Mouse (Mus musculus) urinary bladder, postnatal 10 days (tissue): ENCODE data around the gene Sema7a.

Experiments
- DNase-seq: peaks from one replicate; pipeline ENCODE4 v3.0.0; 2022; ENCODE audit warnings: low spot score

The Sema7a gene

DNA sequence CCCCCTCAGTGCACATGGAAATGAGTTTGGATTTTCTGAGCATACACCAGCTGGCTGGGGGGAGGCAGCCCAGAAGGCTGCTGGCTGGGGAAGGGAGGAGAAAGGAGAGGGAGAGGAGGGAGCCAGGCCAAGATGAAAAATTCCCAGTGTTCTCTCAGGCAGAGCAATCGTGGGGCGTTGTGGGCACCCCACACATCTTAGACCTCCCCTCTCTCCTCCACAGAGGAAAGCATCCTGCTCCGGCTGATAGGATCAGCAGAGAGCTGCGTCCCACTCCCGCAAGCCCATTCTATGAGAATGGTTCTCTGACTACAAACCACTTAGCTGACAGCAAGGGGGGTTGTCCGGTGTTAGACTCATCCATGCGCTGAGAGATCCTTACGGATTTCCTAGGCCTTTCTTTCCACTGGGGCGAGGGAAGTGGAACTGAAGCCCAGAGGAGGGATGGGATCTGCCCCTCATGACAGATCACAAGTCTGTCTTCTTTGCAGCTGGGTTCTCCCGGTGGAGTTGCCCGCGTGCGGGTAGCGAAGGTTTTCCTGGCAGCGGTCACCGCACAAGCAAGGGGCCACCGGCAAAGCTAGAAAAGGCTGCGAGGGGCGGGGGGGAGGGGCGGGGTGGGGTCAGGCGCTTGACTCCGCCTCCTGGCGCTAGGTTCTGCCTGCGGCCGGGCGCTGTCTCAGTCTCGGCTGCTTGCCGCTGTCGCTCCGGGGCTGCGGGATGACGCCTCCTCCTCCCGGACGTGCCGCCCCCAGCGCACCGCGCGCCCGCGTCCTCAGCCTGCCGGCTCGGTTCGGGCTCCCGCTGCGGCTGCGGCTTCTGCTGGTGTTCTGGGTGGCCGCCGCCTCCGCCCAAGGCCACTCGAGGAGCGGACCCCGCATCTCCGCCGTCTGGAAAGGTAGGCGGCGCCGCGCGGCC is at the start of gene Sema7a:
Sema7a (plus strand) TSS at position 682 of the 918 bp plus-strand sequence.
- DNase-seq: no peak

DNA sequence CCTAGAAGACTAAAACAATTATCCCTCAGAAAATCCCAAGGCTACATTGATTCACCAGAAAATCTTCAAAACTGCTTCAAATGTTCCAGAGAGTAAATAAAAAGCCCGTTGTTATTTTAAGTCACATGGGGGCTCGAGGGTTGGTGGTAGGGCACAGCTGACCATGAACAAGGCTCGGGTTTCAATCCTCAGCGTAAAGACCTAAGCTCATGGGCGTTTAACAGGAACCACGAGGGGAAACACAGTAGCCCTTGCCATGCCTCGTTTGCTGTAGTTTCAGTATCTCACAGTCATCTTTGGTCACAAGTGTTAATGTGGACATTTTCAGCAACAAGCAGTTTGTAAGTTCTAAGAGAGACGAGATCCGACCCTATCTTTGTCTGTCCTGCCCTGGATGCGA is 39.4 kb upstream of the Sema7a start:
- DNase-seq: no peak

DNA sequence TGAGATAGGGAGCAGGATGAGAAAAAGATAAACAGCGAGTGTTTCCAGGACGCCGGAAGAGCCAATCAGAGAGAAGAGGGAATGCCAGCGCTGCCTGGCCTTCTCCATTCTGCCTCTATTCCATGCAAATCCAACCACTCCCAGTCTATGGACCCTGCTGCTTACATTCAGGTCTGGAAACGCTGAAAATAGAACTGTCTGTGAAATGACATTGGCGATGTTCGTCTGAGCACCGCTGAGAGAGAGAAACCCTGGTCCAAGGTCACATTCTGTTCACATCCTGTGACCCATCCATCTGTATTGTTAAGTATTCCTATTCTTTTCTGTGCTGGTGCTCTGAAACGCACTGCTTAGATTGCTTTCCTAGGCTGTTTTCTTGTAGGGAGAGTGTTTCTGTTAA is 38.7 kb upstream of the Sema7a start:
- no peak for DNase-seq

DNA sequence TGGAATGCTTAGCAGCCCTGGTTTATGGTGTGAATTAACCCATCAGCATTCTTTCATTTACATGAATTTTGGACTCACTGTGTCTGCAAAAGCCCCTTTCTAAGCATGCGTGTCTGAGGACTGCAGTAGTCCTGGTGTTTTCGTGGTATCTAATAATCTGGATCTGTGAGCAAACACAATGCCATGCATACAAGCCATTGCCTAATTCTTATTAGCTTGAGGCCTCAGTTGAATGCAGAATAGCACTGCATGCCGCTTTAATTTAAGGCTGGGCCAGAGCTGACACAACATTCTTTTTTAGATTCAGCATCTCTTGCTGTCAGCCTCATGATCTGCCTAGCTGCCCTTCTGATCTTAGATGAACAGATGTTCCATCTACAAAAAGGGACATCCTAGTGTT is 38.3 kb upstream of the Sema7a start:
- DNase-seq: no peak

DNA sequence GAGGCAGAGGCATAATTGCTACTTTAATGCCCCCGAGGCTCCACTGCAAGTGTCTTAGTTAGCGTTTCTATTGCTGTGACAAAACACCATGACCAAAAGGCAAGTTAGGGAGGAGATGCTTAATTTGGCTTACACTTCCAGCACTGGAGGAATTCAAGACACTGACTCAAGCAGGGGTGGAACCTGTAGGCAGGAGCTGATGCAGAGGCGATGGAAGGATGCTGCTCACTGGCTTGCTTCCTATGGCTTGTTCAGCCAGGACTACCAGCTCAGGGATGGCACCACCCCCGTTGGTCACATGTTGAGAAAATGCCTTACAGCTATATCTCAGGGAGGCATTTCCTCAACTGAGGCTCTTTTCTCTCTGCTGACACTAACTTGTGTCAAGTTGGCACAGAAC is 37.8 kb upstream of the Sema7a start:
- no peak for DNase-seq

GRCm38 (mm10) chr9:57903589-57904249 is 36.2 kb upstream of the Sema7a start:
- no peak for DNase-seq

- no peak for DNase-seq
These were observed 35.7 kb upstream of the Sema7a start for GRCm38 (mm10) chr9:57904250-57904644.

- DNase-seq: no peak
These were observed 32.7 kb upstream of the Sema7a start for GRCm38 (mm10) chr9:57907206-57907605.

DNA sequence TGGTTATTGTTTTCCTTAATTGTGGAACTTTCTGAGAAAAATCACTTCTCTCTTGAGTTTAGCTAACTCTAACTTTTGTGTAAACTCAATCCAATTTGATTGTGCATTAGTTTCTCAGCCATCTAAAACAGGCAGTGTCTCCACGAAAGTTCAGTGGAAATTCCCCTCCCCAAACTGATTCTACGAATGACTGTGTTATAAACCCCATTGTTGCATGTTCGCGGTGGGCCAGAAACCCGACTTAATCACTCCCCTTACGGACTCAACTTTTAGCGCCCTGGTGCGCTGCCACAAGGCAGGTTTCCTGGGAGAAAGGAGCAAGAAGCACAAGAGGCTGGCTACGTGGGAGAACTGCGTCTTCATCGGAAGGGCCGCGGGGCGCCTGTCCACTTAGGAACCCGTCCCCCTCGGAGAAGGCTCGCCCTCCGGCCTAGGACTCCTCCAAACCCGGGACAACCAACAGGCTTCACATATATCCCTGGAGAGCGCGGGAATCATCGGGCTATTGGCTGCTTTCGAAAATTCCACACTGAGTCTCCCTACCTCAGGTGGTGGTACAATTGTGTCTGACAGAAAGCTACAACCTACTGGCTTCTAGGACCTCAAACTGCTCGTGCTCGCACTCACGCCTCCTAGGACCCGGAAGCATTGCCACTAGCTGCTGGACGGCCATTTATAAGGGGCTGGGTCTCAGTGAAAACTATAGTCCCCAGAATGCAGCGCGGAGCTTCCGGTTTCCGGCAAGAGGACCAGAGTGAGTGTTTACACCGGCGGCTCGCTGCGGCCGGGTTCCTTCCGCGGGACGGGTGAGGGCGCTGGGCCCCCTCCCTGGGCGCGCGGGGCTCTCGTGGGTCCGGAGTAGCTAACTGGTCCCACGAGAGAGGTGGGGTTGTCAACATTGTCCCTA is 29.4 kb upstream of the Sema7a start, which contains the start of gene Ubl7:
Ubl7 (plus strand) TSS at position 726 of the 907 bp plus-strand sequence.
- DNase-seq: peak; percentile 60

- no peak for DNase-seq
These were observed 27.3 kb upstream of the Sema7a start for GRCm38 (mm10) chr9:57912571-57912970.

- DNase-seq: no peak
These were observed 18.3 kb upstream of the Sema7a start for GRCm38 (mm10) chr9:57921491-57922060.

- no peak for DNase-seq
These were observed 17.5 kb upstream of the Sema7a start for GRCm38 (mm10) chr9:57922381-57922780.

DNA sequence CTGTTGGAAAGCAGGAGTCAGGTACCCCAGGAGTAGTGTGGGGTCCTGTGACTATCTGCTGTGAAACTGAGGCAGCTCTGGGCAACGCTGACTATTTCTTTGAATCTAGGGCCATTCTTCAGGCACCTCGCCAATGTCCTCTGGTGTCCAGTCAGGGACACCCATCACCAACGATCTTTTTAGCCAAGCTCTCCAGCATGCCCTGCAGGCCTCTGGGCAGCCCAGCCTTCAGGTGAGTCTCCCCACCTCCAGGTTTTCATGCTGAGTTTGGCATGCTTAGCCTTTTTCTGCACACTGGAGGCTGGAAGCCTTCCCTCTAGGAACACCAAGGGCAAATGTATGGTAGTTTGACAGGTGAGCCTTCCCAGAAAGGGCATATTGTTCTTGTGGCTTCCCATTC is 16.9 kb upstream of the Sema7a start:
- DNase-seq: no peak

DNA sequence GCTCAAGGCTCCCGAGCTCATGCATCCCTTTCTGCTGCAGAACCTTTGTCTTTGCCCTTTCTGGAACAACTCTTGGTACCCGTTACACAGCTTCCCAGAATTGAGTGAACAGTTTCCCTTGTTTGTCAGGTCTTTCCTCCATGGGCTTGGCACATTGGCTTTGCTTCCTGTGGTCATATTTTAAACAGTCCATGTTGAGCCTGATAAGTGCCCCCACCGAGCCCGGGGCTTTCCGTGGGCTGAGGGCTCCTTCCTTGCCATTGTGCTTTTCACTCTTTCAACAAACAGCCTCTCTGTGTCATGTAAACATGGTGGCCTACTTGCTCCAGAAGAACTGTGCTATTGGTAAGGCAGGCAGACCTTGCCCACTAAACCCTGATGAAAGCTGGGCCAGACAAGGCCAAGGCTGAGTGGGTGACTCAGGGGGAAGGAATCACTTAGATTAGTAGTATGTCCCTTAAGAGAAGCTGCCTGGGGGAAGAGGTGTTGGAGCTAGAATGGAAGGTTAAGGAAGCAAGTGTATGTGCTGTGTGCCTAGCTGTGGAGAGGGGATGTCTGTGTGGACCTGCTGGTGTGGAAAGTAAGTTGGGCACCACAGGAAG is 8.6 kb upstream of the Sema7a start:
- DNase-seq: no peak

DNA sequence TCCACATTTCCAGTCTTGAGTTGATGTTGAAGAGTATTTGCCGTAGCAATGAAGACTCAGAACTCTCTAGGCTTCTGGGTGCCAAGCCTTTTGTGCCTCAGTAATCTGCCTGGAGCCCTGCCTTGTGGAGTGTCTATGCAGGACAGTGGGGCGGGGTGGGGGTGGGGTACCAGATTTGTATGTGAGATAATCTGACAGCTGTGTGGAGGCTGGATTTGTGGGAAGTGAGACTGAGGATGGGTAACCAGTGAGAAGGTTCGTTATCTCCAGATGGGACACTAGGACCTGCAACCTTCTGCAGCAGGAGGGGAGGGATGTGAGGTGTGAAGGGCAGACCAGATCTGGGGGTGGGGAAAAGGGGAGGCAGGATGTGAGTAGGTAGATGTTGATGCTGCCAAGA is 7.7 kb upstream of the Sema7a start:
- DNase-seq: no peak

DNA sequence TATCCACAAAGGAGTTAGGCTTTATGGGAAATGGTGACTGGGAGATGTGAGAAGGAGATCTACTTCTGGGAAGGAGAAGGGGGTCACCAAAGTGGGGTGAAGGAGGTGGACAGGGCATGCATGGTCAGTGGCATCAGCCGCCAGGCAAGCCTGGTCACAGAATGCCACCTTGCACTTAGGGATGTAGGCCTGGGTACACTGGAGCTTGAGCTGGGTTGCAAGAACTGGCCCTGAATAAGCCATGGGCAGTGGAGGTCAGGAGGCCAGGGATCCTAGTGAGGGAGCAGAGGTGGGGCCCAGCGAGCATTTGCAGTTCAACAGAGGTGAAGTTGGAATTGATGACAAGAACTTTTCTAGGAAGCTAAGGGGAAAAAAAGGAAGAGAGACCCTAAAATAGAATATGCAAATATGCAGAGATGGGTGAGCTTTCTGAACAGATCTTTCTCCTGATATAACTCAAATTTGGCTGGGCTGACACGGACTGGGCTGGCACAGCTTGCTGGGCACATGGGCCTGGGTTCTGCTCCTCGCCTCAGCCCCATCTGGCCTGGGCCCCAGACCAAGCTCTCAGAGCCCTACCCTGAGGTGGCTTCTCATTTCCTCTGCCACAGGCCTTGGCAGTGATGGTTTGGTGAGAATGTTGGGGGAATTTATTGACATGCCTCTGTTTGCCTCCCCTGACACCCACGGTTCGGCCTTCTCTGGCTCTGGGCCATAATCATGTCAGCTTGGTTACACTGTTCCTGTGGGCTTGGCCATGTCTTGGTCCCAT is 6.9 kb upstream of the Sema7a start:
- DNase-seq: no peak

DNA sequence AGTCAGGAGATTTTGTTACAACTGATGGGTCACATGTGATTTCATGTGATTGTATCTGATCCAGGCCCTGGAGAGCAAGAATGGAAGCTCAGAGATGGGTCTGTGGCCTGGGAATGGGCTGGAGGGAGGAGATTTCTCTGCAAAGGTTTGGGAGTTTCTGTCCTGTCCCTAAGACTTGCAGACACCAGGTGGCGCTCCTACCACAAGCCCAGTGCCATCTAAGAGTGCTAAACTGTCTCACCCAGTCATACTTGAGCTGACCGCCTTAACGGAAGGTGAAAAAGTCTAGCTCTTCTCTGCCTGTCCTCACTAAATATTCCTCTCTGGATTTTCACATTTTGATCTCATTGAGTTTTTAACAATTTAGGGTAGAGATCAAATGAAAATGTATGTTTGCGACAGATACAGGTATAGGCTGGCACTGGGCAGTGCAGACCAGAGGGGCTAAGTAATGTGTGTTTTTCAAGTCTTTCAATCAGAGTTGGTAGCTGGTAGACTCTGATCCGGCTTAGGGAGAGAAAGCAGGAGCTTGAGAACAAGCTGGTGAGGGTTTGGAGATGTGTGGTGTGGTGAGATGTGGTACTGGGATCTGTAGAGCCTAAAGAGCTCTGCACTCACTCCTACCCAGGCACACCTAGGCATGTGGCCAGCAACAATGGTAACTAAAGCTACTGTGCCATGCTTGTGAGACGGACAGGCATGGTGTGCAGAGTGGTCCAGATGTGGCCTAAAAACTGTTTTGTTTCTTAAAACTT is 4.1 kb upstream of the Sema7a start:
- peak; percentile 46 for DNase-seq

DNA sequence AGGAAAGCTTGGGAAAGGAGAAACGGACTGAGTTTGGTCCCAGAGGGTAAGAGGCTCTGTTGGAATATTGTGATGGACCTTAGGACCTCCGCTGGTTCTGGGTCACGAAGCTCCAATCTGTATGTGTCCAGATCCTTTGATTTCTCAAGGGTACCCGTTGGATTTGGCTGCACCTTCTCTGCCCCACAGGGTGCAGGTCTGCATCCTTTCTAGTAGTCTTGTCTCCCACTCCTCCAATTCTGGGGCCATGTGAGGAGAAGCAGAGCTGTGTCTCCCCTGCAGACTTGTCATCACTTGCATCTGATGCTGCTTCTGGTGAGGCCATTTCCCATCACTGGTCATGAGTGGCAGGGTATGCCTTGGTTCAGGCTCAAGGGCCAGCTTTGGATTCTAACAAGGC is 2.7 kb upstream of the Sema7a start:
- DNase-seq: no peak

- no peak for DNase-seq
These were observed 2.3 kb upstream of the Sema7a start for GRCm38 (mm10) chr9:57937651-57938050.
